Mouse (Mus musculus): ENCODE results near the gene Plekhh2. TPM values are rescaled to one million over a fixed set of nuclear protein-coding genes. Genes with fewer than 3 reads are reported as not detected.

Gene Plekhh2
- total and polyA plus RNA-seq, 3 experiments, result 0.04 TPM; not detected in 2

- H3K4me1 ChIP-seq (ENCODE audit: control insufficient read depth in 1 of 2, insufficient read depth in 2 of 2, low read length in 2 of 2), result no peaks in the 10 kb centered on the region
- peaks cover 2 to 3% of the 10 kb centered on the region in 2 experiments; a peak in 2 of 4 replicates for H3K27me3 ChIP-seq (ENCODE audit: control insufficient read depth in 1 of 2, insufficient read depth in 2 of 2, low read length in 2 of 2)
- H3K9me3 ChIP-seq (replicated peaks; ENCODE audit: insufficient read depth, low read length), result no peaks in the 10 kb centered on the region
- TF ChIP-seq POLR2A (IDR thresholded peaks at IDR 0.05; ENCODE audit: control insufficient read depth in 1 of 2, insufficient read depth in 1 of 2, low read depth in 1 of 2, low read length in 2 of 2, poor library complexity in 1 of 2) (no peak), EP300 (IDR thresholded peaks at IDR 0.05; ENCODE audit: low read depth in 1 of 2, low read length in 2 of 2) (no peak), MAFK (IDR thresholded peaks at IDR 0.05; ENCODE audit: borderline replicate concordance, low read depth, low read length) (no peak), JUND (IDR thresholded peaks at IDR 0.05; ENCODE audit: low read depth, low read length) (no peak), RCOR1 (IDR thresholded peaks at IDR 0.05; ENCODE audit: low read depth, low read length) (no peak), NELFE (IDR thresholded peaks at IDR 0.05; ENCODE audit: low read depth, low read length) (no peak), TCF12 (IDR thresholded peaks at IDR 0.05; ENCODE audit: low read depth, low read length) (no peak), CHD1 (IDR thresholded peaks at IDR 0.05; ENCODE audit: low read depth, low read length) (no peak)
- no peak for DNase-seq (ENCODE audit: low read depth, low spot score)
- no peaks in the 10 kb centered on the region for H3K79me2 ChIP-seq (ENCODE audit: control insufficient read depth, insufficient read depth, low read length, poor library complexity)
- no peak overlapping the region for H3K9ac ChIP-seq (ENCODE audit: control insufficient read depth, low read depth, low read length, poor library complexity, severe bottlenecking)
- no peak overlapping the region for H3K4me3 ChIP-seq (ENCODE audit: control insufficient read depth in 1 of 2, insufficient read depth in 1 of 2, low read depth in 2 of 2, low read length in 2 of 2)
- no peaks in the 10 kb centered on the region for H3K36me3 ChIP-seq (ENCODE audit: control insufficient read depth in 1 of 2, insufficient read depth in 2 of 2, low read length in 2 of 2)
- no peak overlapping the region for H3K27ac ChIP-seq (ENCODE audit: control insufficient read depth, low read depth, low read length)
These were observed 57.1 kb downstream of the Plekhh2 start for GRCm38 (mm10) chr17:84568807-84569206.

- Histone ChIP-seq H3K9ac (ENCODE audit: control insufficient read depth, low read depth, low read length, poor library complexity, severe bottlenecking) (no peak overlapping the region), H3K27me3 (ENCODE audit: control insufficient read depth in 1 of 2, insufficient read depth in 2 of 2, low read length in 2 of 2) (peaks cover 0 to 3% of the 10 kb centered on the region in 2 experiments; a peak in 1 of 4 replicates), H3K27ac (ENCODE audit: control insufficient read depth, low read depth, low read length) (no peak overlapping the region), H3K4me1 (ENCODE audit: control insufficient read depth in 1 of 2, insufficient read depth in 2 of 2, low read length in 2 of 2) (no peaks in the 10 kb centered on the region), H3K79me2 (ENCODE audit: control insufficient read depth, insufficient read depth, low read length, poor library complexity) (no peaks in the 10 kb centered on the region), H3K4me3 (ENCODE audit: control insufficient read depth in 1 of 2, insufficient read depth in 1 of 2, low read depth in 2 of 2, low read length in 2 of 2) (no peak overlapping the region), H3K9me3 (replicated peaks; ENCODE audit: insufficient read depth, low read length) (no peaks in the 10 kb centered on the region), H3K36me3 (ENCODE audit: control insufficient read depth in 1 of 2, insufficient read depth in 2 of 2, low read length in 2 of 2) (no peaks in the 10 kb centered on the region)
- no peak for DNase-seq (ENCODE audit: low read depth, low spot score)
- no peak for TF ChIP-seq JUND (IDR thresholded peaks at IDR 0.05; ENCODE audit: low read depth, low read length)
- TF ChIP-seq ELF1 (IDR thresholded peaks at IDR 0.05; ENCODE audit: low read depth, low read length), result no peak
- TF ChIP-seq ZMIZ1 (IDR thresholded peaks at IDR 0.05; ENCODE audit: low read depth, low read length), result no peak
- TF ChIP-seq CHD2 (IDR thresholded peaks at IDR 0.05; ENCODE audit: low read length), result no peak
- TF ChIP-seq NELFE (IDR thresholded peaks at IDR 0.05; ENCODE audit: low read depth, low read length), result no peak
- no peak for TF ChIP-seq RCOR1 (IDR thresholded peaks at IDR 0.05; ENCODE audit: low read depth, low read length)
- no peak for TF ChIP-seq MAFK (IDR thresholded peaks at IDR 0.05; ENCODE audit: borderline replicate concordance, low read depth, low read length)
- TF ChIP-seq POLR2AphosphoS5 (IDR thresholded peaks at IDR 0.05; ENCODE audit: borderline replicate concordance, low read depth, low read length), result no peak
- TF ChIP-seq MYC (IDR thresholded peaks at IDR 0.05; ENCODE audit: low read depth, low read length), result no peak
- TF ChIP-seq BHLHE40 (IDR thresholded peaks at IDR 0.05; ENCODE audit: borderline replicate concordance, low read depth, low read length), result no peak
- TF ChIP-seq CHD1 (IDR thresholded peaks at IDR 0.05; ENCODE audit: low read depth, low read length), result no peak
- TF ChIP-seq TAL1 (IDR thresholded peaks at IDR 0.05; ENCODE audit: low read length), result no peak
- TF ChIP-seq ZNF384 (IDR thresholded peaks at IDR 0.05; ENCODE audit: low read depth, low read length), result no peak
- no peak for TF ChIP-seq GATA1 (IDR thresholded peaks at IDR 0.05; ENCODE audit: low read depth, low read length)
- TF ChIP-seq CTCF (IDR thresholded peaks at IDR 0.05 in 2 of 3, conservative IDR thresholded peaks at IDR 0.05 in 1 of 3; ENCODE audit: control insufficient read depth in 1 of 3, insufficient read depth in 1 of 3, low read depth in 2 of 3, low read length in 3 of 3, poor library complexity in 1 of 3, severe bottlenecking in 1 of 3), result no peak
- TF ChIP-seq USF2 (IDR thresholded peaks at IDR 0.05; ENCODE audit: borderline replicate concordance in 1 of 2, insufficient read depth in 1 of 2, low read depth in 1 of 2, low read length in 2 of 2), result no peak
- no peak for TF ChIP-seq POLR2A (IDR thresholded peaks at IDR 0.05; ENCODE audit: control insufficient read depth in 1 of 2, insufficient read depth in 1 of 2, low read depth in 1 of 2, low read length in 2 of 2, poor library complexity in 1 of 2)
- TF ChIP-seq TCF12 (IDR thresholded peaks at IDR 0.05; ENCODE audit: low read depth, low read length), result no peak
These were observed 58.1 kb downstream of the Plekhh2 start for GRCm38 (mm10) chr17:84569770-84570169.

Data from MEL (cell line).